Mouse (Mus musculus): ENCODE measurements around the gene Nsun4.

- no peak for TF ChIP-seq CTCF (IDR thresholded peaks at IDR 0.05; ENCODE audit: low read depth)
- no peak for TF ChIP-seq EP300 (IDR thresholded peaks at IDR 0.05; ENCODE audit: low read depth)
These were observed 65.7 kb downstream of the Nsun4 start for GRCm38 (mm10) chr4:115987858-115988530.

All from liver, postnatal 0 days (tissue).